ENCODE assay signal across 8 mouse cellular contexts in the genomic region with DNA sequence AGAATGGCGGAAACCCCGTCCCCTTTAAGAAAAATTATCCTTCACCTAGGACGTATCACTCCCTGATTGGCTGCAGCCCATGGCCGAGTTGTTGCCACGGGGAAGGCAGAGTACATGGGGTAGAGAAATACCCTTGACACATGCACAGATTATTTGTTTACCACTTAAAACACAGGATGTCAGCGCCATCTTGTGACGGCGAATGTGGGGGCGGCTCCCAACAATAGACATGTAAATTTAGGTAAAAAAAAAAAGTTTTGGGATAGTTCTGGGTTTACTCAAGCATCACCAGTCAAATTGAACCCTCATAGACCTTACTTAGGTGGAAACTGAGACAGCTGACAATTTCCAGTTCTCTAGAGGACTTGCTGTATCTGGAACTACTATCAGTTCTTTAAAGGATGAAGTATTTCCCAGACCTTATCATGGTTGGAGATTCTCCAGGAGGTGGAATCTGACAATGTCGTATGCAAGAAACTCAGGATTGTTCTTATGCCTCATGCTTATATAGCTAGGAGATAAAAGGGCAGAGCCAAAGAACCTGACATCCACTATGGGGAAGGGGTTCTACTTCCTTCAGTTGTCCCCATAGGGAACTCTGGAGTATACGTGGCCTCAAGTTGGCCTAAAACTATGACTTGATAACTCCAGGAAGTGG. TPM values are rescaled to one million over a fixed set of nuclear protein-coding genes. Genes with fewer than 3 reads are reported as not detected.
DNase-seq lines count a peak whose midpoint lies in the region; ATAC-seq and TF ChIP-seq lines count a peak whose summit lies in the region.

No protein-coding gene starts in this region.

- peak; percentile 55 for ATAC-seq in forebrain, postnatal 0 days
- ATAC-seq in midbrain, embryonic 16.5 days, result peak; percentile 66
- ATAC-seq in monocyte, adult 5-6 weeks (replicated peaks; ENCODE audit: insufficient number of reproducible peaks, low FRiP score, low TSS enrichment, poor library complexity, severe bottlenecking), result no peak

- TF ChIP-seq CTCF in layer of hippocampus, adult 2 months (conservative IDR thresholded peaks at IDR 0.05), result peak; percentile 29
- TF ChIP-seq CTCF in forebrain, postnatal 0 days (IDR thresholded peaks at IDR 0.05; ENCODE audit: low read depth), result peak; percentile 34

- no peaks in the 10 kb centered on the region for H3K9me3 ChIP-seq in forebrain, postnatal 0 days (ENCODE audit: low read length)
- H3K9me3 ChIP-seq in midbrain, embryonic 16.5 days (replicated peaks; ENCODE audit: control insufficient read depth, low read length, poor library complexity, severe bottlenecking), result no peaks in the 10 kb centered on the region

- no peak for DNase-seq in layer of hippocampus, adult 2 months (ENCODE audit: low spot score in 2 of 2)
- DNase-seq in layer of hippocampus, adult 8-10 months (ENCODE audit: low spot score in 2 of 2), result no peak
- DNase-seq in T-cell, adult 2 months (ENCODE audit: low spot score), result peak; percentile 22
- DNase-seq in forebrain, postnatal 0 days, result peak; percentile 32
- DNase-seq in MN1 (ENCODE audit: low spot score), result no peak
- no peak for DNase-seq in adrenal gland, postnatal 4 days (ENCODE audit: low spot score in 2 of 2)

- no peak overlapping the region for H3K4me3 ChIP-seq in layer of hippocampus, adult 2 months
- peak overlapping the region; percentile 30 for H3K4me3 ChIP-seq in forebrain, postnatal 0 days (ENCODE audit: low read depth, low read length)
- H3K4me3 ChIP-seq in midbrain, embryonic 16.5 days (ENCODE audit: low read depth, low read length), result peak overlapping the region; percentile 35

- H3K27me3 ChIP-seq in forebrain, postnatal 0 days (ENCODE audit: insufficient read depth, low read length), result no peaks in the 10 kb centered on the region
- no peaks in the 10 kb centered on the region for H3K27me3 ChIP-seq in midbrain, embryonic 16.5 days (ENCODE audit: control insufficient read depth, insufficient read depth, low read depth, low read length)

- H3K9ac ChIP-seq in forebrain, postnatal 0 days, result peak overlapping the region; percentile 31; the same call in 1 of the 2 replicates
- no peak overlapping the region for H3K9ac ChIP-seq in midbrain, embryonic 16.5 days (ENCODE audit: low read depth, low read length)

- 46% methylated on average over 11 of the region's 11 CpGs for WGBS in forebrain, postnatal 0 days
- 53% methylated on average over 11 of the region's 11 CpGs for WGBS in midbrain, embryonic 16.5 days

- H3K27ac ChIP-seq in layer of hippocampus, adult 2 months, result no peak overlapping the region
- H3K27ac ChIP-seq in forebrain, postnatal 0 days (ENCODE audit: low read depth, low read length), result no peak overlapping the region
- H3K27ac ChIP-seq in midbrain, embryonic 16.5 days (ENCODE audit: low read length), result no peak overlapping the region

- H3K4me2 ChIP-seq in forebrain, postnatal 0 days (ENCODE audit: low read depth), result peak overlapping the region; percentile 41
- H3K4me2 ChIP-seq in midbrain, embryonic 16.5 days (ENCODE audit: low read length), result peak overlapping the region; percentile 50

- H3K36me3 ChIP-seq in forebrain, postnatal 0 days (ENCODE audit: insufficient read depth), result no peaks in the 10 kb centered on the region
- no peaks in the 10 kb centered on the region for H3K36me3 ChIP-seq in midbrain, embryonic 16.5 days (ENCODE audit: control insufficient read depth, insufficient read depth, low read length)

- no peaks in the 10 kb centered on the region for H3K4me1 ChIP-seq in forebrain, postnatal 0 days (ENCODE audit: insufficient read depth)
- peaks cover 3% of the 10 kb centered on the region; the same call in 1 of the 2 replicates for H3K4me1 ChIP-seq in midbrain, embryonic 16.5 days (ENCODE audit: control insufficient read depth, insufficient read depth, low read length)

RNA-seq across cellular contexts. Expression of a gene that starts 35.8 kb away (rescaled TPM):
- total RNA-seq in layer of hippocampus, adult 2 months (2021), result 100 to 1,000 TPM; 203 to 212 TPM
- total RNA-seq in layer of hippocampus, adult 8-10 months (2022), result 100 to 1,000 TPM; 214 to 223 (median 220) TPM
- 230 and 256 TPM in 2 replicates for total RNA-seq in forebrain, postnatal 0 days (2014; rRNA removed)
- polyA plus RNA-seq in forebrain, postnatal 0 days (2015; fragmentation: Nextera tagmentation; extraction: Ambion mirVana), result 156 and 192 TPM in 2 replicates
- 217 and 221 TPM in 2 replicates for polyA plus RNA-seq in midbrain, embryonic 16.5 days (2015; fragmentation: Nextera tagmentation; extraction: Ambion mirVana)
- 100 to 1,000 TPM; 128 to 133 TPM for total RNA-seq in adrenal gland, postnatal 4 days (2021)
- 370 to 434 TPM (median 393 TPM) in 3 replicates for total RNA-seq in monocyte, adult 5-6 weeks (2017)

Comparison
In these comparisons a context has a peak if more than half of its experiments do, and no peak if none do; other contexts are left out.
1. DNase-seq: peak in T-cell, adult 2 months (single experiment) and forebrain, postnatal 0 days (single experiment); none in layer of hippocampus, adult 2 months (0 of 2), layer of hippocampus, adult 8-10 months (0 of 2), MN1 (single experiment) and adrenal gland, postnatal 4 days (0 of 2).